Mouse (Mus musculus): ENCODE results near the gene Vstm2l. TPM values are rescaled to one million over a fixed set of nuclear protein-coding genes. Genes with fewer than 3 reads are reported as not detected.

The Vstm2l gene
- polyA plus RNA-seq, 1 experiment from 2014 or later, result not detected

GRCm38 (mm10) chr2:157897131-157897530 lies 17.3 kb upstream of the Vstm2l start:
- peaks cover 42% of the 10 kb centered on the region for H3K27me3 ChIP-seq (replicated peaks)
- 0 out of 2 replicates have a peak, but pooled peaks have one; percentile 29 for ATAC-seq (ENCODE audit: insufficient number of reproducible peaks, low FRiP score)
- no peak overlapping the region for H3K4me2 ChIP-seq
- no peak overlapping the region for H3K4me3 ChIP-seq
- H3K9ac ChIP-seq, result no peak overlapping the region
- H3K4me1 ChIP-seq (replicated peaks), result peaks cover 9% of the 10 kb centered on the region; the same call in 1 of the 2 replicates
- WGBS, result 72% methylated on average over 4 of the region's 4 CpGs
- no peaks in the 10 kb centered on the region for H3K9me3 ChIP-seq (replicated peaks)
- H3K27ac ChIP-seq (ENCODE audit: poor library complexity, severe bottlenecking), result no peak overlapping the region
- H3K36me3 ChIP-seq, result no peaks in the 10 kb centered on the region

GRCm38 (mm10) chr2:157913204-157913636 lies 1.2 kb upstream of the Vstm2l start:
- no peak overlapping the region for H3K4me2 ChIP-seq
- no peaks in the 10 kb centered on the region for H3K36me3 ChIP-seq
- H3K4me3 ChIP-seq, result no peak overlapping the region
- H3K27ac ChIP-seq (ENCODE audit: poor library complexity, severe bottlenecking), result no peak overlapping the region
- peaks cover 65% of the 10 kb centered on the region for H3K27me3 ChIP-seq (replicated peaks)
- WGBS, result under 1% methylated on average over 16 of the region's 16 CpGs
- H3K9ac ChIP-seq, result no peak overlapping the region
- H3K9me3 ChIP-seq (replicated peaks), result no peaks in the 10 kb centered on the region
- peaks cover 7% of the 10 kb centered on the region for H3K4me1 ChIP-seq (replicated peaks)
- peak; percentile 29; the same call in 1 of the 2 replicates for ATAC-seq (ENCODE audit: insufficient number of reproducible peaks, low FRiP score)

DNA sequence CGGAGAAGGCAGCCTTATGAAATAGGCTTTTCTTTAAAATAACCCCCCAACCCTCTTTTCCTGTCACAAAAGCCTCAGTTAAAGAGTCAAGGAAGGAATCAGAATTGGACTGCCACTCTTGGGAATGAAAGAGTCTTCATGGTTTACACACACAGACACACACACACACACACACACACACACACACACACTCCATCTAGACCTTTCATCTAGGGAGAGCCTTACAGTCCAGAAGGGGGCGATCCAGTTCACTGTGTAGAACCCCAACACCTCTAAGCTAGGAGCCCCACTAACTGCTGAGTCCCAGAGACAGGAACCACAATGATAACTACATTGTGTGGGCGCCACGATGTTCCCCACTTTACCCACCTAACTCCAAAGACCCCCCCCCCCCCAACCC lies 748 bp upstream of the Vstm2l start:
- no peak for ATAC-seq (ENCODE audit: insufficient number of reproducible peaks, low FRiP score)
- Histone ChIP-seq H3K27ac (ENCODE audit: poor library complexity, severe bottlenecking) (no peak overlapping the region), H3K9me3 (replicated peaks) (no peaks in the 10 kb centered on the region), H3K9ac (no peak overlapping the region), H3K4me2 (no peak overlapping the region), H3K27me3 (replicated peaks) (peaks cover 69% of the 10 kb centered on the region), H3K4me3 (no peak overlapping the region), H3K36me3 (no peaks in the 10 kb centered on the region), H3K4me1 (replicated peaks) (peaks cover 7% of the 10 kb centered on the region)
- WGBS, result under 1% methylated on average over 4 of the region's 4 CpGs

- Histone ChIP-seq H3K9me3 (replicated peaks) (no peaks in the 10 kb centered on the region), H3K36me3 (no peaks in the 10 kb centered on the region), H3K9ac (no peak overlapping the region), H3K4me1 (replicated peaks) (peaks cover 7% of the 10 kb centered on the region), H3K4me3 (peak overlapping the region; percentile 38), H3K4me2 (peak overlapping the region; percentile 67), H3K27me3 (replicated peaks) (peaks cover 80% of the 10 kb centered on the region), H3K27ac (ENCODE audit: poor library complexity, severe bottlenecking) (no peak overlapping the region)
- ATAC-seq (ENCODE audit: insufficient number of reproducible peaks, low FRiP score), result no peak
- 41% methylated on average over 37 of the region's 43 CpGs for WGBS
Measured at GRCm38 (mm10) chr2:157914889-157915517, 550 bp downstream of the Vstm2l start.

DNA sequence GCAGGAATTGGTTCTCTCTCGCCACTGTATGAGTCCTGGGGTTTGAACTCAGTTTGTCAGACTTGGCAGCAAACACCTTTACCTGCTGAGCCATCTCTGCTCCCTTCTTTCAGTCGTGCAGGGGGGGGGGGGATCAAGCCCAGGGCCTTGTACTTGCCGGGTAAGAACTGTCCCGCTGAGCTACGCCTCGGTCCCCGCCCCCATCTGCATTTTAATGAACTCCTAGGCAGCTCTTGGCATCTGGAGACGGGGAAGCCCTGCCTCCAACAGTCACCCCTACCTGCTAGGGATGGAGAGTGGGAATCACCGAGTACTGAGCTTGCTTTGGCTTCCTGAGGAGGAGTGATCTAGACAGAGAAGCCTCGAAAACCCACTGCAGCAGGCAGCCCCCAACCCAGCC lies 4.1 kb downstream of the Vstm2l start:
- no peak overlapping the region for H3K4me3 ChIP-seq

DNA sequence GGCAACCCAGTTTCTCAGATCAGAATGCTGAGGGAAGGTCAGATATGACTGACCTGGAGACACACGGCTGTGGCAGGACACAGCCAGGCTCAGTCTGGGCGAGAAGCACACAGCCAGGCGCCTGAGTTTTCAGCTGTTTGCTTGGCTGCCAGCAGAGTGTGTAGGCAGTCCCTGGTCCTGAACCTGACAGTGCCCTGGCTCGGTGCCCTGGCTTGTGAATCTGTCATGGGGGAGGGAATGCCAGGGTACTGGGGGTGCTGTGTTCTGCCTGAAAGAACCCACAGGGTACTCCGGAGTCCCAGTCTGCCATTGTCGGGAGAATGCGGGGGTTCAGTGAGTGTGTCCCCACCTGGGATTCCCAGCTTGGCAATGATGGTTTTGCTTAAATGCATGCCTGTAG lies 7.1 kb downstream of the Vstm2l start:
- Histone ChIP-seq H3K36me3 (no peaks in the 10 kb centered on the region), H3K4me1 (replicated peaks) (no peaks in the 10 kb centered on the region; the same call in 1 of the 2 replicates), H3K4me2 (no peak overlapping the region), H3K4me3 (no peak overlapping the region), H3K9me3 (replicated peaks) (no peaks in the 10 kb centered on the region), H3K27me3 (replicated peaks) (peaks cover 97% of the 10 kb centered on the region), H3K9ac (no peak overlapping the region), H3K27ac (ENCODE audit: poor library complexity, severe bottlenecking) (no peak overlapping the region)
- ATAC-seq (ENCODE audit: insufficient number of reproducible peaks, low FRiP score), result 0 out of 2 replicates have a peak, but pooled peaks have one; percentile 11
- 61% methylated on average over 7 of the region's 7 CpGs for WGBS

More for the DNA sequence above, 4.1 kb downstream of the Vstm2l start:
- no peak overlapping the region for H3K27ac ChIP-seq (ENCODE audit: poor library complexity, severe bottlenecking)
- no peak overlapping the region for H3K4me2 ChIP-seq
- no peak overlapping the region for H3K9ac ChIP-seq
- H3K36me3 ChIP-seq, result no peaks in the 10 kb centered on the region
- peaks cover 97% of the 10 kb centered on the region for H3K27me3 ChIP-seq (replicated peaks)
- 7% methylated on average over 10 of the region's 10 CpGs for WGBS
- peaks cover 7% of the 10 kb centered on the region for H3K4me1 ChIP-seq (replicated peaks)
- H3K9me3 ChIP-seq (replicated peaks), result no peaks in the 10 kb centered on the region
- ATAC-seq (ENCODE audit: insufficient number of reproducible peaks, low FRiP score), result no peak

DNA sequence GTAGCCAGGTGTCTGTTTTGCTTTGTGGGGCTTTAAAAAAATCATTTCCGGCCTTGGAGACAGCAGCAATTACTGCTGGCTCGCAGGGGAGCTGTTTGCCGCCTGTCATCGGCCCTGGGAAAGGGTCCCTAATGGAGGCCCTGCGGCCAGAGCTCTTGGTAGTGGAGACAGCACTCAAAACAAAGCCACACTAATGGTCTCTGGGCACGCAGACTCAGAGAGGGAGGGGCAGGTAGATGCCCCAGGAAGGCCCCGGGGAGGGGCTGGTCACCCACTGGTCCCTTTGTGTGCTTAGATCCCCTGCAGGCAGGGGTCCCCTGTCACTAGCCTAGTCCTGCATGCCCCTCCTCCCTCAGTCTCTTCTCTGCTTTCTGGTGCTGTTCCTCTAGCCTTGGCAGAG lies 9.0 kb downstream of the Vstm2l start:
- WGBS, result 9% methylated on average over 7 of the region's 7 CpGs
- no peaks in the 10 kb centered on the region for H3K9me3 ChIP-seq (replicated peaks)
- H3K36me3 ChIP-seq, result no peaks in the 10 kb centered on the region
- no peaks in the 10 kb centered on the region; the same call in 1 of the 2 replicates for H3K4me1 ChIP-seq (replicated peaks)
- no peak for ATAC-seq (ENCODE audit: insufficient number of reproducible peaks, low FRiP score)
- H3K9ac ChIP-seq, result no peak overlapping the region
- H3K4me3 ChIP-seq, result no peak overlapping the region
- peaks cover 96% of the 10 kb centered on the region for H3K27me3 ChIP-seq (replicated peaks)
- no peak overlapping the region for H3K4me2 ChIP-seq
- no peak overlapping the region for H3K27ac ChIP-seq (ENCODE audit: poor library complexity, severe bottlenecking)

DNA sequence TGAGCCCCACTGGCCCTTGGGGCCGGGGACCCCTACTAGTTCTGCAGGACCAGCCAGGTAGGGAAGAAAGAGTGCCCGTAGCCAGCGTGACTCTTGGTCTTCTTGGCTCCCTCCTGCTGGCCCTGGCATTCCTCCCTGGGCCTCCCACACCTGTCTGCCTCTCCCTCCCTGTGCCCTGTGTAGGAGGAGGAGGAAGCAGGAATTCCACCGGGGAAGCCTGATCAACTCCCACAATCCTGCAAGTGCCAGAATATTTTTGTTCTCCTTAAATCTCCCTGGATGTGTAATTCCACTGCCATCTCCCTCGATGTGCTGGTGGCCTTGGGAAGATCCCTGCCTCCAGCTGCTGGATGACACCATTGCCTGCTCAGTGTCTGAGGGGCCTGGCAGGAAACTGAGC lies 10.1 kb downstream of the Vstm2l start:
- no peak overlapping the region for H3K27ac ChIP-seq (ENCODE audit: poor library complexity, severe bottlenecking)
- H3K4me1 ChIP-seq (replicated peaks), result no peaks in the 10 kb centered on the region; the same call in 1 of the 2 replicates
- H3K27me3 ChIP-seq (replicated peaks), result peaks cover 94% of the 10 kb centered on the region
- 58% methylated on average over 5 of the region's 5 CpGs for WGBS
- no peak for ATAC-seq (ENCODE audit: insufficient number of reproducible peaks, low FRiP score)
- H3K4me2 ChIP-seq, result no peak overlapping the region
- no peak overlapping the region for H3K4me3 ChIP-seq
- H3K9me3 ChIP-seq (replicated peaks), result no peaks in the 10 kb centered on the region
- H3K9ac ChIP-seq, result no peak overlapping the region
- no peaks in the 10 kb centered on the region for H3K36me3 ChIP-seq

DNA sequence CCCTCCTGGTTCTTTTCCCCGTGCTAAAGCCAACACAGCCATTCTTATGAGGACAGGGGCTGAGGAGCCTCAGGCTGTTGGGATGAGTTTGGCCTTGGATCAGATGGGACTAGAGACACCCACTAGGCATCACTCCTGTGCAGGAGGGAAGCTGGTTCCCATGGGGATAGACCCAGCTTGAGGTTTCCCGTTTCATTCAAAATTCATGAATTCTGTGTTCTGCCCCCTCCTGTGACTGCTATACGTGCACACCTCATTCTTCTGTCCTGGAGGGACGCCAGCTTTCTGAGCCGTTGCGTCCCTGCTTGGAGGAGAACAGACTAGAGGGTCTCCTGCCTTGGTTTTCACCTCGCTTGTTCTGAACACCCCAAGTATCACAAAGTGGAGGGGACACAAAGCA lies 12.0 kb downstream of the Vstm2l start:
- Histone ChIP-seq H3K36me3 (no peaks in the 10 kb centered on the region), H3K4me2 (no peak overlapping the region), H3K9me3 (replicated peaks) (no peaks in the 10 kb centered on the region), H3K4me3 (no peak overlapping the region), H3K27me3 (replicated peaks) (peaks cover 86% of the 10 kb centered on the region), H3K9ac (no peak overlapping the region), H3K4me1 (replicated peaks) (no peaks in the 10 kb centered on the region; the same call in 1 of the 2 replicates), H3K27ac (ENCODE audit: poor library complexity, severe bottlenecking) (no peak overlapping the region)
- 67% methylated on average over 7 of the region's 7 CpGs for WGBS
- no peak for ATAC-seq (ENCODE audit: insufficient number of reproducible peaks, low FRiP score)

DNA sequence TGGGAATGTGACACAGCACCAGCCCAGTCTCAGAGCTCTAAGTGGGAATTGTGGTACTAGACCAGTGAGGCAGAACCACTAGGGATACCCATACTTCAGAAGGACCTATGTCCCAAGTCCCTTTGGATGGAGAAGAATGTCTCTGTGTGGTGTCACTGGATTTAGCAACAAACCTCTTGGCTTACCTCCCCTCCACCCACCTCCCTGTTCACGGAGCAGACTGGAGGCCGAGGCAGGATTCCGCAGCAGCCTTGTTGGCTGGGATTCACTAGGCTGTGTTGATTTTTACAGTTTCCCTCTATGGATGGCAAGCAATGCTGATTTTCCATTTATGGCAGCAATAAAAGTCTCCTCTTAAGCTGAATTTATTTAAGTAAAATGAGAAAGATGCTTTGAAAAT lies 12.5 kb downstream of the Vstm2l start:
- H3K9me3 ChIP-seq (replicated peaks), result no peaks in the 10 kb centered on the region
- H3K4me3 ChIP-seq, result no peak overlapping the region
- no peak overlapping the region for H3K4me2 ChIP-seq
- no peak for ATAC-seq (ENCODE audit: insufficient number of reproducible peaks, low FRiP score)
- no peak overlapping the region for H3K27ac ChIP-seq (ENCODE audit: poor library complexity, severe bottlenecking)
- H3K4me1 ChIP-seq (replicated peaks), result no peaks in the 10 kb centered on the region; the same call in 1 of the 2 replicates
- no peaks in the 10 kb centered on the region for H3K36me3 ChIP-seq
- no peak overlapping the region for H3K9ac ChIP-seq
- 69% methylated on average over 3 of the region's 3 CpGs for WGBS
- H3K27me3 ChIP-seq (replicated peaks), result peaks cover 82% of the 10 kb centered on the region

GRCm38 (mm10) chr2:157927397-157927796 lies 12.9 kb downstream of the Vstm2l start:
- ATAC-seq (ENCODE audit: insufficient number of reproducible peaks, low FRiP score), result no peak
- H3K9ac ChIP-seq, result no peak overlapping the region

DNA sequence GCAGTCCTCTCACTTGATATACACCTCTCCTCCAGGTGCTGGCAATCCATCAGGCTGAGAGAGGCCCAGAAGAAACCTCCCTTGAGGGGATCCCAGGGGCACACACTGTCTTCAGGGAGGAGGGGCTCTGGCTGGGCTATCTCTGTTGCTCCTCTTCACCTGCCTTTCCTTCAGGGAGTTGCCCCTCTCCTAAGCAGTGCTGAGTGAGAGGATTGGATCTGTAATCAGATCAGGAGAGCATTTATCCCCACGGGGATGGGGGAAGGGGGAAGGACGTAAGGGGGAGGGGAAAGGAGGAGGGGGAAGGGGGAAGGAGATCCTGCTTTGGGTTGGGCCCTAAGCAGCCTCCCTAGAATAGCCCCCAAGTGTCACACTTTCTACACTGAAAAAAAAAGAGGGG lies 13.4 kb downstream of the Vstm2l start:
- H3K9me3 ChIP-seq (replicated peaks), result no peaks in the 10 kb centered on the region
- no peak overlapping the region for H3K4me2 ChIP-seq
- H3K4me1 ChIP-seq (replicated peaks), result no peaks in the 10 kb centered on the region; the same call in 1 of the 2 replicates
- H3K27me3 ChIP-seq (replicated peaks), result peaks cover 73% of the 10 kb centered on the region
- H3K4me3 ChIP-seq, result no peak overlapping the region
- H3K9ac ChIP-seq, result no peak overlapping the region
- H3K27ac ChIP-seq (ENCODE audit: poor library complexity, severe bottlenecking), result no peak overlapping the region
- 16% methylated on average over 2 of the region's 2 CpGs for WGBS
- no peaks in the 10 kb centered on the region for H3K36me3 ChIP-seq
- ATAC-seq (ENCODE audit: insufficient number of reproducible peaks, low FRiP score), result no peak

More at GRCm38 (mm10) chr2:157927397-157927796, 12.9 kb downstream of the Vstm2l start:
- H3K4me2 ChIP-seq, result no peak overlapping the region
- no peaks in the 10 kb centered on the region for H3K36me3 ChIP-seq
- H3K4me3 ChIP-seq, result no peak overlapping the region
- no peaks in the 10 kb centered on the region for H3K9me3 ChIP-seq (replicated peaks)
- H3K27me3 ChIP-seq (replicated peaks), result peaks cover 77% of the 10 kb centered on the region
- no peaks in the 10 kb centered on the region; the same call in 1 of the 2 replicates for H3K4me1 ChIP-seq (replicated peaks)
- H3K27ac ChIP-seq (ENCODE audit: poor library complexity, severe bottlenecking), result no peak overlapping the region
- WGBS, result 51% methylated on average over 20 of the region's 20 CpGs

All from heart, embryonic 12.5 days (tissue).